Mouse (Mus musculus) erythroid progenitor cell, adult 5-6 weeks (primary cell): ENCODE results near the gene Nek8. TPM values are rescaled to one million over a fixed set of nuclear protein-coding genes. Genes with fewer than 3 reads are reported as not detected.
A peak's percentile ranks its signal among the peaks of the same experiment; 100 is the strongest.

ENCODE experiments used
- ATAC-seq: replicated peaks from 2 replicates; pipeline ENCODE4 v1.8.0; 2016; ENCODE audit warnings: moderate number of reproducible peaks, mild to moderate bottlenecking, moderate TSS enrichment, inconsistent platforms; ENCODE audit not compliant: poor library complexity, low FRiP score, severe bottlenecking
- total RNA-seq, 2 experiments: library from RNA; stranded (forward) in 1 of 2; stranded (reverse) in 1 of 2; fragments of 150-400 nt in 1 of 2; fragments of 186-747, 209-891 nt in 1 of 2; gene quantifications; 2 replicates each; pipeline versions ENCODE4 v1.2.3 to v1.2.4; 2015 to 2017; ENCODE audit warnings: low replicate concordance in 2 of 2

Gene Nek8
- 43.2 and 79.6 TPM in 2 replicates for total RNA-seq (2015; ENCODE audit: low replicate concordance)
- 35.9 and 76.8 TPM in 2 replicates for total RNA-seq (2017; ENCODE audit: low replicate concordance)

- ATAC-seq = peak; percentile 64
These were observed at the start of gene Nek8, which contains the start of gene Tlcd1 for GRCm38 (mm10) chr11:78176402-78176862. Nek8 (minus strand) TSS chr11:78176675. Tlcd1 (plus strand) TSS chr11:78176711.

DNA sequence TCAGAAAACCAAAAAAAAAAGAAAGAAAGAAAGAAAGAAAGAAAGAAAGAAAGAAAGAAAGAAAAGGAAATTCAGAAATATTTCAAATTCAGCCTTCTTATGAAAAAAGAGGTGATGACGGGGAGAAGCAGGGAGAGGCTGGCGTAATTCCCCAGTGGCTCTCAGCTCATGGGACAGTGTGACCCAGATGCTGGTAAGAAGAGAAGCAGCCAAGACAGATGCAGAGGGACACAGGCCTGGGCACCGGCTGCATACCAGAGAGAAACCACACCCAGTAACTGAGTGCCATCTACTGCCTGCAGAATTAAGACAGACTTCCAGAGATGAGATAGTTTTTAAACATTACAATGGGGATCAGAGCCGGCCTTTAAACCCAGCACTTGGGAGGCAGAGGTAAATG is 47.1 kb upstream of the Nek8 start:
- ATAC-seq = no peak

DNA sequence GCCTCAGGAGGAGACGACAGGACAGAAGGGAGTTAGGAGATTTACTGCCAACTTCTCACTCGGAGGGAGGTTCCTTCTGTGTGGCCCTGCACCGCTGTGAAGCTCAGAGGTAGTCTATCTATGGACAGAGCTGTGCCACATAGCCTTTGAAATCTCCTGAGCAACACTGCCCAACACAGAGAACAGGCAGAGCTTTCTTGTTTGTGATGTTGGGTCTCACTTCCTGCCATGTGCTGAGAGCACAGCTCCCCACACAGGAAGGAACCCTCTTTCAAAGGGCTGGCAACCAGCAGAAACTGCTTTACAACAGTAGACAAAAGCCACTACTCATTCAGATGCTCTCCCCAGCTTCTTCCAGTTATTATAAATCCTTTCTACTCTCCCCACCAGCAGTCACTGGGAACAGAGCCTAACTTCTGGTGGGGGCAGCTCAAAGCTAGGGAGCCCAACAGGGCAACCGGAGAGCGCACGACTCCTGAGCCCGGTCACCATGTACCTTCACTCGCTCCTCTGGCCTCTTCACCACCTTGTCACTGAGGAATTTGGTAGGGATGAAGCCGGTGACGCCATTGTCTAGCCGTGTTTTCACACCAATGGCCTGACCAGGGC is 39.3 kb upstream of the Nek8 start:
- ATAC-seq = no peak

- no peak for ATAC-seq
These were observed 36.8 kb upstream of the Nek8 start for GRCm38 (mm10) chr11:78213086-78213817.

GRCm38 (mm10) chr11:78211513-78211912 is 35.0 kb upstream of the Nek8 start:
- no peak for ATAC-seq

- ATAC-seq = no peak; the same call in 1 of the 2 replicates
These were observed 34.1 kb upstream of the Nek8 start for GRCm38 (mm10) chr11:78210615-78211014.

GRCm38 (mm10) chr11:78209886-78210285 is 33.4 kb upstream of the Nek8 start:
- ATAC-seq = no peak

DNA sequence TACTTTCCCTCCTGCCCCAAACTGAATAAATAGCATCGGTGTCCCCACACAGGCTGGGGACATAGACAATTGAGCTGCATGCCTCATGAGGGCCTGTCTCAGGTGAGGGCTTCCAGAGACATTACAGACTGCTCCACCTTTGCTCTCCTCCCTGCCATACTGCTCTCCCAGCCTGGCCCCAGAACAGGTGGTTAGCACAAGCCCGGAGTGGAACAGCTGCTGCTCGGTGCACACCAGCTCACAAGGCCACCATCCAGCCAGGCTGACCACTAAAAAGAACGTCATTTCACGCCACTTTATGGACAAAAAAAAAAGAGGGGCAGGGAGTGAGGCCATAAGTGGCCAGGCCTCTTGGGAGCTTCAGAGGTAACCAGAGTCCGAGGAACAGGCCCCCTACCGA is 30.7 kb upstream of the Nek8 start:
- ATAC-seq = no peak

- ATAC-seq = no peak
These were observed 29.1 kb upstream of the Nek8 start for GRCm38 (mm10) chr11:78205361-78206206.

DNA sequence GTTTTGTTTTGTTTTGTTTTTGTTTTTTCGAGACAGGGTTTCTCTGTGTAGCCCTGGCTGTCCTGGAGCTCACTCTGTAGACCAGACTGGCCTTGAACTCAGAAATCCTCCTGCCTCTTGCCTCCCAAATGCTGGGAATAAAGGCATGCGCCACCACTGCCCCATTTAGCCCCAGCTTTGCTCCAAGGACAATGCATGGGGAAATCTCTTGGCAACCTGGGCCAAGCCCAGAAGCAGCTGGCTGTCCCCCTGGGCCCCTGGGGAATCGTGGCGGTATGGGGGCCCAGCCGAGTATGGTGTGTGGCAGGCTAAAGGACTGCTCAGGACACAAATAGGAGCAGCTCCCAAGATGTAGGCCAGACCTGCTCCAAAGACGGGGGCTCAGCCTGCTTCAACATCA is 27.8 kb upstream of the Nek8 start:
- no peak for ATAC-seq

GRCm38 (mm10) chr11:78202372-78202771 is 25.9 kb upstream of the Nek8 start:
- no peak for ATAC-seq

GRCm38 (mm10) chr11:78195101-78195863 is 18.8 kb upstream of the Nek8 start:
- peak; percentile 28; the same call in 1 of the 2 replicates for ATAC-seq

DNA sequence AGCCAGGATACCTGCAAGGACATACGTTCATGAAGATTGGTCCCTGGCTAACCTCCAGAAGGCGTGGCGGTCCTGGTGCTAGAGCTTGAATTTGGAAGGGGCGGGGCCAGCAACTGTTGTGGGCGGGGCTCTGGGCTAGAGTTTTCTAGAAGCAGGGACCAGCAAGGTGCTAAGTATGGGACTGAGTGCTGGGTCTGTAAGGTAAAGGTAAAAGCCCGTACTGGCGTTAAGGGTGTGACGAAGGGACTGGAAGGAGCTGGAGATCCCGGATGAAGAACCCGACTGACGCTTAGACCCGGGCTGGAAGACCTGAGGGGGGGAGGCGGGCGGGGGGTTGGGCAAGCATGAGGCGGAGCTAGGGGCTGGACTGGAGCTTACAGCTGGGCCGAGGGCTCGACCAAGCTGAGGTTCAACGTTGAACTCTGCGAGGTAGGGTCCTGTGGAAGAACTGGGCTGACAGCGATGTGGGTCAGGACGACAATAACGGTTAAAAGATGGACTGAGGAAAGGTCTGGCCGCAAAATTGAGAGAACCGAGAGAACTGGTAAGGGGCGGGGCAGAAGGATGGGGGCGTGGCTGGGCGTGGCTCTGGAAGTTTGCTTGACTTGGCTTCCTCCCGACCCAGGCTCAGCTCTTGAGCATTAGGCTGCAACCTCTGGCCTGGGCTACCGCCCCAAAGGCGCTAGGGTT is 18.1 kb upstream of the Nek8 start:
- ATAC-seq = peak; percentile 85

- ATAC-seq = no peak
These were observed 16.6 kb upstream of the Nek8 start, which contains the start of gene Proca1 for GRCm38 (mm10) chr11:78193113-78193512. Proca1 (plus strand) TSS chr11:78193392.

DNA sequence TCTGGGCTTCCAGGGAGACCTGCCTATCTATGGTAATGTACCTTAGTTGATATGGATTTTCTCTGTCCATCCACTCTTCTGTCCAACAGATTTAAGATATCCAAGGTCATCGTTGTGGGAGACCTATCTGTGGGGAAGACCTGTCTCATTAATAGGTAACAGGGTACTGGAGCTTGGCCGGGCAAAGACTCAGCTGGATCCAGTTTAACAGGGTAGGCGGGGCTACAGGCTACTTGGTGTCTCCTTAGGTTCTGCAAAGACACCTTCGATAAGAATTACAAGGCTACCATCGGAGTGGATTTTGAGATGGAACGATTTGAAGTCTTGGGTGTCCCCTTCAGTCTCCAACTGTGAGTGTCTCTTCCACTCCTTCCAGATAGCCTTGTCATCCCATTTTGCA is 13.6 kb upstream of the Nek8 start:
- ATAC-seq = no peak

- no peak for ATAC-seq
These were observed 13.0 kb upstream of the Nek8 start for GRCm38 (mm10) chr11:78189234-78190040.

DNA sequence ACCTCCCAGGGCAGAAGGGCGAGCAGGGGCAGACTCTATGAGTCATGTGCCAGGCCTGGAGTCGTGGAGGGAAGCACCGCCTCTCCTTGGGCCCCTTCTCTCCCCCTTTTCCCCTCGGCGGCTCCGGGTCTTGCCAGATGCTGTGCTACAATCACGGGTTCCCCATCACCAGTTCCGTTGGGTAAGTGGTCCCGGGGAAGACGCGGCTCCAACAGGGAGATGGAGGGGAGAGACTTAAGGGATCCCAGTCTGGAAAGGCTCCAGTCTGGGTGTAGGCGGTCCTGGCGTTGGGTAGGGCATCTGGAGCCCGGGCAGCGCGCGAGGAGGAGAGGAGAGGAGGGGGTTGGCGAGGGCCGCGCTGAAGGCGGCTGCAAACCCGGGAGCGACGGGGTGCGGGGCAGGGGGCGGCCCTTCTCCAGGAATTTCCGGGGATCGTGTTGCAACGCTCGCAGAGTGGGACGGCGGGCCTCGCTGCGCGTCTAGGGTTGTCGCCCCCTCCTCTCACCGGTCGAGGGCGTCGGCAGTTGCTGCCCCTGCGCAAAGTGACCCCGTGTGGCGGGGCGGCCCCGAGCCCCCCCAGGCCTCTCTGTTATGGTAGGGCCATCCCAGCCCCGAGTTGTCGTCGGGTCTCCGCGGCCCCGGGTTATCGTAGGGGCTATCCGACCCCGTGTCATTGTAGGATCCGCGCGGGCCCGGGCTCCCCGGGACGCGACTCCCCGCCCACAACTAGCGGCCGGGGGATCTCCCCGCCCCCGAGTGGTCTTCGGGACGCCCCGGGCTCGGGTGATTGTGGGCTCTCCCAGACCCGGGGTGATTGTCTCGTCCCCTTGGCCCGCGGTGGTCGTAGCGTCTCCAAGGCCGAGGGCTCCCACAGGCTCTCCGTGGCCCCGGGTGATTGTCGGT is 12.1 kb upstream of the Nek8 start, which contains the start of gene Rab34:
Rab34 (plus strand) TSS at position 100 of the 903 bp plus-strand sequence.
- ATAC-seq = no peak
